Mouse (Mus musculus): ENCODE results near the gene Ndufa13.

DNA sequence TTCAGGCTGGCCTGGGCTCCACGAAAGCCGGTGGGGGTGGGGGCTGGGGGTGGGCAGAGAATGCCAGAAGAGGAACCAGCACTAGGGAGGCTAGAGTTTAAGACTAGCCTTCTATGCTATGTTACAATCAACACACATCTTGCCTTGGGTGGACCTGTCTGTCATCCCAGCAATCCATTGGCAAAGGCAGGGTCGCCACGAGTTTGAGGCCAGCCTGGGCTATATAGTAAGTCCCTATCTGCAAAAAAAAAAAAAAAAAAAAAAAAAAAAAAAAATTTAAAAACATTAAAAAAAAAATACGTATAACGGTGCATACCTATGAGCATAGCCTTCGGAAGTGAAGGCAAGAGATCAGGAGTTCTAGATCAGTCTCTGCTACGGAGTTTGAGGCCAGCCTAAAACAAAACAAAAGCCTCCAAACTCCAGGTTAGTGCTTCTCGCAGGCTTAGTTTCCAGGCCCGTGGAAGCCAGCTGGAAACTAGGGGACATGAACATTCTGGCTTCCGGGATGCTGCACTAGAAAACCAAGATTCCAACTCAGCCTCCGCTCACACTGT, 1.4 kb downstream of the Ndufa13 start:
- no peak for TF ChIP-seq CTCF (IDR thresholded peaks at IDR 0.05)
- TF ChIP-seq EP300 (IDR thresholded peaks at IDR 0.05), result no peak

Data from lung, postnatal 0 days (tissue).